Mouse (Mus musculus) forebrain, postnatal 0 days (tissue): ENCODE data around the gene Polr1a. TPM values are rescaled to one million over a fixed set of nuclear protein-coding genes. Genes with fewer than 3 reads are reported as not detected.
A peak's percentile ranks its signal among the peaks of the same experiment; 100 is the strongest.

ENCODE experiments used
- ATAC-seq: fragments of 200-750 bp; cut with Nextera tagmentation; 2 replicates; pipeline ENCODE4 v1.8.0; 2017; ENCODE audit warnings: mild to moderate bottlenecking, moderate library complexity
- DNase-seq: peaks from one replicate; pipeline ENCODE4 v3.0.0-alpha.2; 2015
- H3K27ac ChIP-seq: fragments of 300-500 bp; sonication (generic); 2 replicates; pipeline ENCODE4 v1.5.1; 2014; ENCODE audit warnings: low read depth, mild to moderate bottlenecking, antibody characterized with exemption, low read length, moderate library complexity, mixed read lengths
- H3K27me3 ChIP-seq: fragments of 300-500 bp; sonication (generic); 2 replicates; pipeline ENCODE4 v1.6.1; 2014; ENCODE audit warnings: mild to moderate bottlenecking, low read length, mixed read lengths; ENCODE audit not compliant: insufficient read depth
- H3K36me3 ChIP-seq: fragments of 300-500 bp; sonication (generic); 2 replicates; pipeline ENCODE4 v1.6.1; 2014; ENCODE audit warnings: mild to moderate bottlenecking, moderate library complexity; ENCODE audit not compliant: insufficient read depth
- H3K4me1 ChIP-seq: fragments of 300-500 bp; sonication (generic); 2 replicates; pipeline ENCODE4 v1.6.1; 2014; ENCODE audit warnings: antibody characterized with exemption; ENCODE audit not compliant: insufficient read depth
- H3K4me2 ChIP-seq: fragments of 300-500 bp; sonication (generic); 2 replicates; pipeline ENCODE4 v1.6.1; 2014; ENCODE audit warnings: low read depth, mild to moderate bottlenecking, moderate library complexity
- H3K4me3 ChIP-seq: fragments of 300-500 bp; sonication (generic); 2 replicates; pipeline ENCODE4 v1.5.1; 2014; ENCODE audit warnings: low read depth, low read length, mixed read lengths
- H3K9ac ChIP-seq: fragments of 300-500 bp; sonication (generic); 2 replicates; pipeline ENCODE4 v1.6.1; 2014; ENCODE audit warnings: mild to moderate bottlenecking
- H3K9me3 ChIP-seq: fragments of 300-500 bp; sonication (generic); 2 replicates; pipeline ENCODE4 v1.6.1; 2016; ENCODE audit warnings: low read length
- CTCF ChIP-seq: sonication (generic); IDR thresholded peaks from 2 replicates; pipeline ENCODE4 v1.5.1; 2016; ENCODE audit warnings: antibody characterized with exemption, control low read depth, low read depth
- WGBS: fragments of 180-500 bp; shearing (Covaris S2); extraction: QIAGEN DNeasy Blood & Tissue Kit; methylation state at CpG from one replicate; pipeline ENCODE4 v1.1.7; 2014; 5-methylcytosine and 5-hydroxymethylcytosine counted together
- polyA plus RNA-seq: library from polyadenylated mRNA; unstranded; fragments of >200 nt; fragmentation: Nextera tagmentation; extraction: Ambion mirVana; gene quantifications from 2 replicates; pipeline ENCODE4 v1.2.1, GENCODE M21; 2015
- total RNA-seq: library from RNA; depleted of rRNA; stranded (reverse); fragments of >200 nt; gene quantifications from 2 replicates; pipeline ENCODE4 v1.2.3, GENCODE M21; 2014

Gene Polr1a
- total and polyA plus RNA-seq, 2 experiments from 2014 or later: 13.5 to 20.9 TPM

GRCm38 (mm10) chr6:71930053-71930452, 21.2 kb downstream of the Polr1a start:
- Histone ChIP-seq H3K4me3 (no peak overlapping the region), H3K27me3 (no peaks in the 10 kb centered on the region), H3K9ac (no peak overlapping the region), H3K9me3 (no peaks in the 10 kb centered on the region), H3K4me1 (no peaks in the 10 kb centered on the region), H3K27ac (no peak overlapping the region), H3K36me3 (peaks cover 59% of the 10 kb centered on the region), H3K4me2 (no peak overlapping the region)
- WGBS: 86% methylated on average over 10 of the region's 10 CpGs
- ATAC-seq (no peak), DNase-seq (no peak)
- no peak for TF ChIP-seq CTCF

DNA sequence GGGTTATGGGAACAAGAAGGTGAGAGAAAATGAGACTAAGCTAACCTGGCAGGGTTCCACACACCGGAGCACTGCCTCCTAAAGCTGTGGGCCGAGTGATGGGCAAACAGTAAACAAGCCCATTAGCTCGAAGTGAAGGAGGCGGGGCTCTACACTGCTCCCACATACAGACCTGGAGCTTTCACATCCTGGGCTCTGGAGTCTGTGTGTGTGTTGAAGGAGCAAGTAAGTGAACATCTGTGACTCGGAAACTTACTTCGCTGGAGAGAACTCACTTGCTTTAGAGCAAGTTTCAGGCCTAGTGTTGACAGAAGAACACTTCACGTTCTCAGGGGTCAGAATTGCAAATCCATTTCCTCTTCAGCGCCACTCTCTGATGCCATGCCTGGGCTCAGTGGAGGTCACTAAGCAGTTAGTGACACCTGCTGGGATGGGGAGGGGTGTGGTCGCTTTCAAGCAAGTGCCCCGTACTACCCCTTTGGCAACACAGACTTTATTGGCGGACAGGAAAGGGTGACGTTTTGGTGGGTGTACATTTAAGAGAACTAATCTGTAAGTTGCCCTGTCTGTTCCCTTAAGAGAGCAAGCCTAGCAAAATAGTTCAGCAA, 22.1 kb downstream of the Polr1a start:
- no peak overlapping the region for H3K4me3 ChIP-seq
- TF ChIP-seq CTCF: no peak
- H3K27ac ChIP-seq: no peak overlapping the region
- H3K4me1 ChIP-seq: no peaks in the 10 kb centered on the region
- no peak for DNase-seq
- H3K9me3 ChIP-seq: no peaks in the 10 kb centered on the region
- ATAC-seq: no peak
- no peaks in the 10 kb centered on the region for H3K27me3 ChIP-seq
- no peak overlapping the region for H3K4me2 ChIP-seq
- peaks cover 62% of the 10 kb centered on the region for H3K36me3 ChIP-seq
- no peak overlapping the region for H3K9ac ChIP-seq
- WGBS: 80% methylated on average over 12 of the region's 12 CpGs

GRCm38 (mm10) chr6:71932347-71932746, 23.5 kb downstream of the Polr1a start:
- no peak for TF ChIP-seq CTCF
- ATAC-seq (no peak), DNase-seq (no peak)
- H3K4me1 ChIP-seq: no peaks in the 10 kb centered on the region
- 90% methylated on average over 5 of the region's 5 CpGs for WGBS
- no peak overlapping the region for H3K27ac ChIP-seq
- H3K4me3 ChIP-seq: no peak overlapping the region
- H3K9ac ChIP-seq: no peak overlapping the region
- peaks cover 64% of the 10 kb centered on the region for H3K36me3 ChIP-seq
- H3K27me3 ChIP-seq: no peaks in the 10 kb centered on the region
- H3K4me2 ChIP-seq: no peak overlapping the region
- H3K9me3 ChIP-seq: no peaks in the 10 kb centered on the region

GRCm38 (mm10) chr6:71934081-71934556, 25.3 kb downstream of the Polr1a start:
- WGBS: 51% methylated on average over 2 of the region's 2 CpGs
- Histone ChIP-seq H3K9ac (no peak overlapping the region), H3K27me3 (no peaks in the 10 kb centered on the region), H3K4me3 (no peak overlapping the region), H3K4me2 (no peak overlapping the region), H3K27ac (no peak overlapping the region), H3K4me1 (no peaks in the 10 kb centered on the region), H3K9me3 (no peaks in the 10 kb centered on the region), H3K36me3 (peaks cover 74% of the 10 kb centered on the region)
- TF ChIP-seq CTCF: no peak
- ATAC-seq: peak; percentile 62
- DNase-seq: peak; percentile 6

- H3K4me1 ChIP-seq: no peaks in the 10 kb centered on the region
- no peak for ATAC-seq
- H3K9me3 ChIP-seq: no peaks in the 10 kb centered on the region
- WGBS: 43% methylated on average over 2 of the region's 2 CpGs
- no peaks in the 10 kb centered on the region for H3K27me3 ChIP-seq
- no peak overlapping the region for H3K4me3 ChIP-seq
- H3K27ac ChIP-seq: no peak overlapping the region
- H3K9ac ChIP-seq: no peak overlapping the region
- DNase-seq: no peak
- no peak for TF ChIP-seq CTCF
- H3K4me2 ChIP-seq: no peak overlapping the region
- peaks cover 64% of the 10 kb centered on the region for H3K36me3 ChIP-seq
Measured at GRCm38 (mm10) chr6:71935737-71936136, 26.9 kb downstream of the Polr1a start.

DNA sequence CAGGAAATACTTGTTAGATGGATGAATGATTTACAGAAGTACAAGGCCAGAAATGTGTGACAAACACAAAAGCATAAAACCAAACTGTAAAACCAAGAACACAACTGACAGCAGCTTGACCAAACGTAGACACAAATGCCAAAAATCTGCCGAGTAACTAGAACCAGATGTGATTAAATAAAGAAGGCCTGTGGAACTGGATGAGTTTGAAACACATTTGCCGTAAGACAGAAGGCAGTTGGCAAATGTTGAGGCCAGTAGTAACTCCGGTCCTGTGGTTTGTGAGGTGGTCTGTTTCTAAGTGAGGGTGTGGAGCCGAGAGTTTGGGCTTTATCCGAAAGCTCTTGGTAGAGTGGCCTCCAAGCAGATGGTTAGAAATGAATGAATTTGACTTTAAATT, 32.1 kb downstream of the Polr1a start:
- Histone ChIP-seq H3K9me3 (no peaks in the 10 kb centered on the region), H3K27ac (no peak overlapping the region), H3K36me3 (peaks cover 48% of the 10 kb centered on the region), H3K4me2 (no peak overlapping the region), H3K9ac (no peak overlapping the region), H3K4me1 (no peaks in the 10 kb centered on the region), H3K27me3 (no peaks in the 10 kb centered on the region), H3K4me3 (no peak overlapping the region)
- 87% methylated on average over 6 of the region's 6 CpGs for WGBS
- no peak for DNase-seq
- TF ChIP-seq CTCF: no peak
- no peak for ATAC-seq

DNA sequence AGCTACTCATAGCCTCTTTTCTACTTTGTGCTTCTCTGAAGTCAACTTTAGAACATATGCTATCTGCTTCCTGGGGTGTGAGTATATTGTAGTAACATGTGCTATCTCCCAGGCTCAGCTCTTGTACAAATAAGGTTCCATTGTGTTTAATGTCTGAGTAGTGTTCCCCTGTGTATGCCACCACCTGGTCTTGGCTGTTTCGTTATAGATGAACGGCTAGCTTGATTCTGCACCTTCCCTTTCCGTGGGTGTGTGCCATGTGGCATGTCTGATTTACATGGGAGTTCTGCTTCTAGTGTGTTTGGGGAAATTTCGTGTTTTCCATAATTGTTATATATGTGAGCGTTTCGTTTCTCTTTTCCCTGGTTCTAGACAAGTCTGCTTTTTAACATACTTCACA, 36.2 kb downstream of the Polr1a start:
- DNase-seq (no peak), ATAC-seq (no peak)
- H3K4me2 ChIP-seq: no peak overlapping the region
- no peak overlapping the region for H3K9ac ChIP-seq
- no peaks in the 10 kb centered on the region for H3K4me1 ChIP-seq
- H3K4me3 ChIP-seq: no peak overlapping the region
- WGBS: 94% methylated on average over 6 of the region's 6 CpGs
- H3K36me3 ChIP-seq: peaks cover 38% of the 10 kb centered on the region
- H3K9me3 ChIP-seq: no peaks in the 10 kb centered on the region
- TF ChIP-seq CTCF: no peak
- no peaks in the 10 kb centered on the region for H3K27me3 ChIP-seq
- H3K27ac ChIP-seq: no peak overlapping the region

DNA sequence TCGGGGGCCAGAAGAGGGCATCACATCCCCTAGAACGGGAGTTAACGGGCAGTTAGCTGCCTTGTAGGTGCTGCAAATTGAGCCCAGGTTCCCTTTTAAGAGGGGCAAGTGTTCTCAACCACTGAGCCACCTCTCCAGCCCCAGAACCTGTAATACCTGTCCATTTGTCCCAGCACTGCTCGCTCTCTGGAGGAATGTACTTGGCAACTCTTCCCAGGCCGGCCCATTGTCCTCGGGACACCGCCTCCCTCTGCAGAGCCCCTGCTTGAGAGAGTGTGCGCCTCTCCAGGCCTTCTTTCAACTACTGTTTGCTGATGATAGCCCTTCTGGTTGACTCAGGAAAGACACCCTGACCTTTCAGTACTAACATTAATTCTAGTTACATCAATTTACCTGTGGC, 37.3 kb downstream of the Polr1a start:
- Histone ChIP-seq H3K4me2 (no peak overlapping the region), H3K9me3 (no peaks in the 10 kb centered on the region), H3K9ac (no peak overlapping the region), H3K4me1 (no peaks in the 10 kb centered on the region), H3K4me3 (no peak overlapping the region), H3K27me3 (no peaks in the 10 kb centered on the region), H3K27ac (no peak overlapping the region), H3K36me3 (peaks cover 37% of the 10 kb centered on the region)
- DNase-seq: no peak
- WGBS: 96% methylated on average over 8 of the region's 8 CpGs
- TF ChIP-seq CTCF: 0 out of 2 replicates have a peak, but pooled peaks have one; percentile 7
- ATAC-seq: no peak
